Mouse (Mus musculus): Measurements from ENCODE around the gene Scrn1. TPM values are rescaled to one million over a fixed set of nuclear protein-coding genes. Genes with fewer than 3 reads are reported as not detected.

Scrn1 gene
- polyA plus RNA-seq, 1 experiment from 2014 or later: 9.1 TPM

GRCm38 (mm10) chr6:54507808-54508207 lies 58.5 kb downstream of the Scrn1 start:
- Histone ChIP-seq H3K4me3 (ENCODE audit: low read depth, low read length) (no peak overlapping the region), H3K27me3 (ENCODE audit: control insufficient read depth, insufficient read depth, low read length) (no peaks in the 10 kb centered on the region), H3K27ac (replicated peaks; ENCODE audit: low read depth, low read length) (no peak overlapping the region; the same call in 1 of the 2 replicates), H3K9me3 (ENCODE audit: control insufficient read depth, low read length) (no peaks in the 10 kb centered on the region), H3K4me1 (ENCODE audit: control insufficient read depth, insufficient read depth, low read length) (peaks cover 16% of the 10 kb centered on the region), H3K36me3 (ENCODE audit: control insufficient read depth, insufficient read depth, low read length) (no peaks in the 10 kb centered on the region), H3K4me2 (ENCODE audit: low read depth, severe bottlenecking) (no peak overlapping the region), H3K9ac (ENCODE audit: low read length) (no peak overlapping the region)
- no peak for DNase-seq (ENCODE audit: low spot score)
- ATAC-seq (ENCODE audit: insufficient number of reproducible peaks, low FRiP score, low TSS enrichment, low read depth): no peak
- WGBS: 68% methylated on average over 5 of the region's 5 CpGs

GRCm38 (mm10) chr6:54507002-54507401 lies 59.3 kb downstream of the Scrn1 start:
- no peak overlapping the region for H3K9ac ChIP-seq (ENCODE audit: low read length)
- no peak overlapping the region for H3K4me3 ChIP-seq (ENCODE audit: low read depth, low read length)
- no peaks in the 10 kb centered on the region for H3K36me3 ChIP-seq (ENCODE audit: control insufficient read depth, insufficient read depth, low read length)
- DNase-seq (ENCODE audit: low spot score) (peak; percentile 58), ATAC-seq (ENCODE audit: insufficient number of reproducible peaks, low FRiP score, low TSS enrichment, low read depth) (no peak)
- no peaks in the 10 kb centered on the region for H3K9me3 ChIP-seq (ENCODE audit: control insufficient read depth, low read length)
- H3K4me2 ChIP-seq (ENCODE audit: low read depth, severe bottlenecking): no peak overlapping the region
- 41% methylated on average over 8 of the region's 8 CpGs for WGBS
- no peak overlapping the region for H3K27ac ChIP-seq (replicated peaks; ENCODE audit: low read depth, low read length)
- H3K27me3 ChIP-seq (ENCODE audit: control insufficient read depth, insufficient read depth, low read length): no peaks in the 10 kb centered on the region
- peaks cover 16% of the 10 kb centered on the region for H3K4me1 ChIP-seq (ENCODE audit: control insufficient read depth, insufficient read depth, low read length)

DNA sequence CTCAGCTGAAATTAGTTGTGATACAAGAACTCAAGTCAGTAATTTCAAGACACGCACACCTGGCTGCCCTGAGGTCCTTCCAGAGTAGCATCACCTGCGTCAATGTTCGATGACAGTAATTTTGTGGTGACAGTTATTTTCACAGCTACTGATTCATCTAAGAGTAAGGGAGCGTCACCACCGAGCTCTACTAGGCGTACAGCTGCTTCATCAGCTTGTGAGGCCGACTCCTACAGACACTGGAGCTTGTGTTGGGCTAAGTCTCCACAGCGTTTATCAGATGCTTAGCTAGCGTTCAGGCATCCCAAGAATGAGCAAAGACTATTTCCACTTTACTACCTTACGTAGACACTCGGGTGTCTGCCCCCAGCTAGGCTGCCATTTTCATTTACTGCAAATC lies 60.0 kb downstream of the Scrn1 start:
- WGBS: 79% methylated on average over 11 of the region's 11 CpGs
- peaks cover 16% of the 10 kb centered on the region for H3K4me1 ChIP-seq (ENCODE audit: control insufficient read depth, insufficient read depth, low read length)
- no peaks in the 10 kb centered on the region for H3K9me3 ChIP-seq (ENCODE audit: control insufficient read depth, low read length)
- no peak overlapping the region for H3K27ac ChIP-seq (replicated peaks; ENCODE audit: low read depth, low read length)
- DNase-seq (ENCODE audit: low spot score) (no peak), ATAC-seq (ENCODE audit: insufficient number of reproducible peaks, low FRiP score, low TSS enrichment, low read depth) (no peak)
- no peak overlapping the region for H3K4me2 ChIP-seq (ENCODE audit: low read depth, severe bottlenecking)
- H3K27me3 ChIP-seq (ENCODE audit: control insufficient read depth, insufficient read depth, low read length): no peaks in the 10 kb centered on the region
- H3K36me3 ChIP-seq (ENCODE audit: control insufficient read depth, insufficient read depth, low read length): no peaks in the 10 kb centered on the region
- no peak overlapping the region for H3K4me3 ChIP-seq (ENCODE audit: low read depth, low read length)
- H3K9ac ChIP-seq (ENCODE audit: low read length): no peak overlapping the region

DNA sequence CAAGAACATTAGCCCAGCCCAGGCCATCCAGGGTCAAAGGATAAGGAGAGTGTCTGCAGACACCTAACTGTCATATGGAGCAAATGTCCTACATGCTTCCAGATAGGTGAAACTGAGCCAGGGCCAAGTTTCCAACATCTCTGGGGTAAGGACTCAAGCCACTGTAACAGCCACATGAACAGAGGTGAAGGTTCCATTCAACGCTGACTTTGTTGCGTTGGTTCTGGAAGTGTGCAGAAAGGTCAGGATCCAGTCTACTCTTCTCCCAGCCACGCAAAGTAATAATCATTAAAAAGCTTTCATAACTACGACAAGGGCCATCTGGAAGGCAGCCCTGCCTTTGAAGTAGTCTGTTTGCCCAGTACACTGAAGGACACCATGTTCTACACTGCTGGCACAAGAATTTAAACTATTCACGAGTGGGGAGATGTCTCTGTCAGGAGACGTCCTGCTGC lies 63.6 kb downstream of the Scrn1 start:
- no peaks in the 10 kb centered on the region for H3K27me3 ChIP-seq (ENCODE audit: control insufficient read depth, insufficient read depth, low read length)
- H3K4me1 ChIP-seq (ENCODE audit: control insufficient read depth, insufficient read depth, low read length): peaks cover under 1% of the 10 kb centered on the region; the same call in 1 of the 2 replicates
- no peak overlapping the region for H3K9ac ChIP-seq (ENCODE audit: low read length)
- no peak overlapping the region for H3K4me3 ChIP-seq (ENCODE audit: low read depth, low read length)
- no peak for DNase-seq (ENCODE audit: low spot score)
- H3K27ac ChIP-seq (replicated peaks; ENCODE audit: low read depth, low read length): no peak overlapping the region
- no peaks in the 10 kb centered on the region for H3K9me3 ChIP-seq (ENCODE audit: control insufficient read depth, low read length)
- H3K4me2 ChIP-seq (ENCODE audit: low read depth, severe bottlenecking): no peak overlapping the region
- 61% methylated on average over 6 of the region's 6 CpGs for WGBS
- H3K36me3 ChIP-seq (ENCODE audit: control insufficient read depth, insufficient read depth, low read length): no peaks in the 10 kb centered on the region
- no peak for ATAC-seq (ENCODE audit: insufficient number of reproducible peaks, low FRiP score, low TSS enrichment, low read depth)

DNA sequence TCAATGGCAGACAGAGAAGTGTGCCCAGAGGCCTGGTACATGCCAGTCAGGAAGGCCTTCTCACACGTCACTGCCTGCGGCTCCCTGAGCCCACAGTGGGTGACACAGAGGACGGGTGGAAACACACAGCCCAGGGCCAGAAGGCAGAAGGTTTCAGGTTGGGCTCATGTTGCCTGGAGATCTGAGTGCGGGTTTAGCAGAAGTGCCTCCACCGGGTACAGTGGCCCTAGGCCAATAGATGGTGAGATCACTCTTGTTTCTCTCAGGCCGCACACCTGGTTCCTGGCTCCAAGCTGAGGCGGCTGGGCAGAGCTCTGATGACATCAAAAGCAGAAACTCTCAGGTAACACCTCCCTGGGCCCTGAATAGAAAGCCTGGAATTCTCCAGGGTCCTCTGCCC lies 70.1 kb downstream of the Scrn1 start:
- Histone ChIP-seq H3K4me2 (ENCODE audit: low read depth, severe bottlenecking) (no peak overlapping the region), H3K9ac (ENCODE audit: low read length) (no peak overlapping the region), H3K9me3 (ENCODE audit: control insufficient read depth, low read length) (no peaks in the 10 kb centered on the region), H3K27me3 (ENCODE audit: control insufficient read depth, insufficient read depth, low read length) (no peaks in the 10 kb centered on the region), H3K27ac (replicated peaks; ENCODE audit: low read depth, low read length) (no peak overlapping the region), H3K4me1 (ENCODE audit: control insufficient read depth, insufficient read depth, low read length) (no peaks in the 10 kb centered on the region; the same call in 1 of the 2 replicates), H3K36me3 (ENCODE audit: control insufficient read depth, insufficient read depth, low read length) (no peaks in the 10 kb centered on the region), H3K4me3 (ENCODE audit: low read depth, low read length) (no peak overlapping the region)
- WGBS: 77% methylated on average over 7 of the region's 7 CpGs
- no peak for DNase-seq (ENCODE audit: low spot score)
- ATAC-seq (ENCODE audit: insufficient number of reproducible peaks, low FRiP score, low TSS enrichment, low read depth): no peak

DNA sequence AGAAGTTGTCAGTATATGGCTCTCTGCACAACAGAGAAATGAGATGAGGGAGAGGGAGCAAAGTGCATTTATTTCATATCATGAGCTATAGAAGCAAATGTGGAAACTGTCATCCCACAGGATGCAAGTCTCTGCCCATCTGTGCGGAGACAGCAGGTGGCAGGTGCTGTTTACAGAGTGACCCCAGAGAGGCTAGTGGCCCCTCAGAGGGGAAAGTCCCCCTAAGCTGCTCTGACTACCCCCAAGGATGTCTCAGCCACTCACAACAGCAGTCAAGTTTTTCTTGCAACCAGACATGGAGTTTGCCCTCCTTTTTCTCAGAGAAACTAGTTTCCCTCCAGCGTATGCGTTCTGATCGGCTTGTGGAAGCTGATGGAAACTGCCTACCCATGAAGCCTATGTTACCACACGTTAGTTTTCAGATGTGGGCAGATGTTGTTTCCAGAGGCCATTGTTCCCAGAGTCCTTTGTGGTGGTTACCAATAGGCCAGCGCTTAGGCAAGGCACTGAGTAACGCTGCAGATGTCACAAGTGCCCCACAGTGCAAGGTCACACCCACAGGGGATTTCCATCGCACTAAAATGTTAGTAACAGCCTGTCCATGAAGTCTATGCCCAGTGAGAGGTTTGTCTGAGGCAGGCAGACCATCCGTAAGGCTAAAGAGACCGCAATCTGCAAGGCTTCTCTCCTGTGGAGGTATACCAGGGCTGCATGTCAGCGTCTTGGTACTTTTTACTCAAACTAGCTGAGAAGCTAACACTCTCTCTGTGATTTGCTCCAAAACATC lies 71.5 kb downstream of the Scrn1 start:
- no peaks in the 10 kb centered on the region for H3K36me3 ChIP-seq (ENCODE audit: control insufficient read depth, insufficient read depth, low read length)
- H3K4me2 ChIP-seq (ENCODE audit: low read depth, severe bottlenecking): no peak overlapping the region
- 77% methylated on average over 11 of the region's 11 CpGs for WGBS
- no peaks in the 10 kb centered on the region for H3K4me1 ChIP-seq (ENCODE audit: control insufficient read depth, insufficient read depth, low read length)
- no peak overlapping the region for H3K9ac ChIP-seq (ENCODE audit: low read length)
- DNase-seq (ENCODE audit: low spot score): no peak
- H3K27ac ChIP-seq (replicated peaks; ENCODE audit: low read depth, low read length): no peak overlapping the region
- no peak for ATAC-seq (ENCODE audit: insufficient number of reproducible peaks, low FRiP score, low TSS enrichment, low read depth)
- no peaks in the 10 kb centered on the region for H3K9me3 ChIP-seq (ENCODE audit: control insufficient read depth, low read length)
- no peaks in the 10 kb centered on the region for H3K27me3 ChIP-seq (ENCODE audit: control insufficient read depth, insufficient read depth, low read length)
- no peak overlapping the region for H3K4me3 ChIP-seq (ENCODE audit: low read depth, low read length)

GRCm38 (mm10) chr6:54494097-54494496 lies 72.2 kb downstream of the Scrn1 start:
- no peaks in the 10 kb centered on the region for H3K27me3 ChIP-seq (ENCODE audit: control insufficient read depth, insufficient read depth, low read length)
- DNase-seq (ENCODE audit: low spot score) (no peak), ATAC-seq (ENCODE audit: insufficient number of reproducible peaks, low FRiP score, low TSS enrichment, low read depth) (no peak)
- no peak overlapping the region for H3K4me2 ChIP-seq (ENCODE audit: low read depth, severe bottlenecking)
- no peaks in the 10 kb centered on the region for H3K4me1 ChIP-seq (ENCODE audit: control insufficient read depth, insufficient read depth, low read length)
- H3K9me3 ChIP-seq (ENCODE audit: control insufficient read depth, low read length): no peaks in the 10 kb centered on the region
- no peak overlapping the region for H3K27ac ChIP-seq (replicated peaks; ENCODE audit: low read depth, low read length)
- H3K4me3 ChIP-seq (ENCODE audit: low read depth, low read length): no peak overlapping the region
- H3K9ac ChIP-seq (ENCODE audit: low read length): no peak overlapping the region
- H3K36me3 ChIP-seq (ENCODE audit: control insufficient read depth, insufficient read depth, low read length): no peaks in the 10 kb centered on the region

DNA sequence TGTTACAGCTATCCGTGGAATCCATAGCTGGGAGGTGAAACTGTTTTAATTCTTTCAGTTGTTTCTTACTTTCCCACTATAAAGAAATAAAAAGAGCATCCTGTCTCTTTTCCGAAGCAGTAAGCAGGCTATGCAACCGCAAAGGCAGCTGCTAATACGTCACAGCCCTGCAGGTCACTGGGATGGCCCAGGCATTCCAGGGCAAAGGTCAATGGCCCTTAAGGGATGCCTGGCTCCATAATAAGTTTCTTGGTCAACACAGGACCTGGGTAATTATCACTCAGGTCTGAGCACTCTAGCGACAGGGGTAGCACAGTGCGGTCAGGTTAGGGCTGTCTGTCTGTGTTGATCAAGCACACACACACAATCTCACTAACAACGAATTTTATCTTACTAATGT lies 75.2 kb downstream of the Scrn1 start:
- DNase-seq (ENCODE audit: low spot score): no peak
- WGBS: 35% methylated on average over 7 of the region's 7 CpGs
- ATAC-seq (ENCODE audit: insufficient number of reproducible peaks, low FRiP score, low TSS enrichment, low read depth): no peak
- H3K4me2 ChIP-seq (ENCODE audit: low read depth, severe bottlenecking): no peak overlapping the region
- no peaks in the 10 kb centered on the region for H3K27me3 ChIP-seq (ENCODE audit: control insufficient read depth, insufficient read depth, low read length)
- no peak overlapping the region for H3K27ac ChIP-seq (replicated peaks; ENCODE audit: low read depth, low read length)
- H3K36me3 ChIP-seq (ENCODE audit: control insufficient read depth, insufficient read depth, low read length): no peaks in the 10 kb centered on the region
- no peaks in the 10 kb centered on the region for H3K9me3 ChIP-seq (ENCODE audit: control insufficient read depth, low read length)
- no peaks in the 10 kb centered on the region for H3K4me1 ChIP-seq (ENCODE audit: control insufficient read depth, insufficient read depth, low read length)
- no peak overlapping the region for H3K9ac ChIP-seq (ENCODE audit: low read length)
- no peak overlapping the region for H3K4me3 ChIP-seq (ENCODE audit: low read depth, low read length)
